Mouse (Mus musculus) heart, postnatal 36 days (tissue): ENCODE measurements around the gene Gm12830. TPM values are rescaled to one million over a fixed set of nuclear protein-coding genes. Genes with fewer than 3 reads are reported as not detected.

Source experiments
- total RNA-seq, 2 experiments: library from RNA; stranded (reverse); gene quantifications; 2 replicates each; pipeline ENCODE4 v1.2.3; 2021

Gm12830 gene
- total RNA-seq, 2 experiments from 2014 or later = not detected

Other genes starting within 250 kb of the Gm12830 start
- gene Foxd2, start 87.2 kb downstream of the Gm12830 start, total RNA-seq = under 1 TPM; 0.24 to 0.39 TPM
- not detected for gene Foxe3, start 104.3 kb downstream of the Gm12830 start, total RNA-seq
- 10 to 100 TPM; 36.1 to 37.7 TPM for gene Cmpk1, start 165.5 kb downstream of the Gm12830 start, total RNA-seq
- under 1 TPM; 0.16 to 0.28 TPM for gene Stil, start 178.4 kb downstream of the Gm12830 start, total RNA-seq
- 1 to 10 TPM; 4.0 to 4.3 TPM for gene Tal1, start 234.7 kb downstream of the Gm12830 start, total RNA-seq